Mouse (Mus musculus): ENCODE measurements at regions not wholly inside any gene's neighbourhood (a gene's known extent, or its start where the extent isn't known, plus 50 kb on each side); places are given as distances from the start of the nearest gene placed in this dataset.

DNA sequence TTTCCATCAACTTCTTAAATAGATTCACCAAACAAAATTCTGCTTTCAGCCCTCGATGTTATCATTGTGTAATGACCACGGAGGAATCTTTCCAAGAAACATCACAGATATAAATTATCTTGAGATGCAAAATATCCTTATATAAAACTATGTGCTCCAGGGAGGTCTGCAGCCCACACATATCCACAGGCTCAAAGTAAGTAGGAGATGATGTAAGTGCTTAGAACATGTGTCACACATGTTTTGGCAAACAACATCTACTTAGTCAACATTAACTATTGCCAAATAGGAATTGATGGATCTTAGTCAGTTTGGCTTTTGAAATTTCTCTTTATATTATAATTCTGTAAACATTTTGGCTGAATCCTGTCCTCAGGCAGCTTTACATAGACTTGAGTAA lies 800.8 kb upstream of the Tenm2 start:
- DNase-seq (ENCODE audit: low spot score in 2 of 2), result no peak

DNA sequence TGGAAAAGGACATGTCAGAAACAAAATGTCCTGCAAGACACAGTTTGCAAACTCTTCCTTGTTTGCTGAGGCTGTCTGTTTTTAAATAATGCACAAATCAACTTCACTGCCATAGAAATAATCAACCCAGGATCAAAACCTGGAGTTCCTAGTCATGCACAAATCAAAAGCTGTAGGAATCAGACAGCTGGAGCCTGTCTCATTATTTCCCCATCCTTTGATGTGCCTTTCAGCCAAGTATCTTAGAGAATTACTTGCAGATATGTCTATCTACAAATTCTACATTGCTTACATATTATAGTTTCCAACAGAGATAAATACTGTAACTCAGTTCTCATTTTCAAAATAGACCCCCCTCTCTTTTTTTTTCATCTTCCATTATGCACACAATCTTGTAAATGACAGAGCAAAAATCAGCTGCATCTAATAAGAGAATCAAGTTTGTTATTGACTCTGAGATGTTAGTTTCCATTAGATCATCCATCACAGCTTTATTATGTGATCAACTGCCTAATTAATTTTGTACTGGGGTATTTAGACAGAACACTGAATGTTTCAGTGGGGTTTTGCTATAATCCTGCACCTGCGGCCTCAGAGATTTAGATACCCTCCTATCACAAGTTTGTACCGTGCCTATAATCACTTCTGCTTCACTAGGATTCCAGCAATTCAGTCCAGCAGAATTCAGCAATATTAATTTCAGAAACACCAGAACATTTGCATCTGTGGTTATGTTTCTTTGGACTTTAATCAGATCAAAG lies 798.9 kb upstream of the Tenm2 start:
- no peak for DNase-seq (ENCODE audit: low spot score in 2 of 2)

DNA sequence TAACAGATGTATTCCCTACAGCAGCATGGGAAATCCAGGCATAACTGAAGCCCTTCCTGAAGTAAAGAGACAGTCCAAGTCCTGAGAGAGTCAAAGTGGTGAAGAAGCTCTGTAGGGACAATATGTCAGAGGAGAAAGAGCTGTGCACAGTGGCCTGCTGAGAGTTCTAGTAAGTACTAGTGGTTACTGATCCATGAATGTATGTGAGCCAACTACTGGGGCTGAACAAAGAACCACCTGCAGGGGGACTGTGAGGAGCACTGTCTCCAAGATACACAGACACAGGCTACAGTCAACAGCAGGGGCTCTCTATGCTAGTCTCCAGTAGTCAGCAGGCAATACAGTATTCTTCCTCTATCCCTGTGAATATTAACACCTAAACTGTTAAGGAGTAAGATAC lies 785.9 kb upstream of the Tenm2 start:
- DNase-seq (ENCODE audit: low spot score in 2 of 2), result no peak

DNA sequence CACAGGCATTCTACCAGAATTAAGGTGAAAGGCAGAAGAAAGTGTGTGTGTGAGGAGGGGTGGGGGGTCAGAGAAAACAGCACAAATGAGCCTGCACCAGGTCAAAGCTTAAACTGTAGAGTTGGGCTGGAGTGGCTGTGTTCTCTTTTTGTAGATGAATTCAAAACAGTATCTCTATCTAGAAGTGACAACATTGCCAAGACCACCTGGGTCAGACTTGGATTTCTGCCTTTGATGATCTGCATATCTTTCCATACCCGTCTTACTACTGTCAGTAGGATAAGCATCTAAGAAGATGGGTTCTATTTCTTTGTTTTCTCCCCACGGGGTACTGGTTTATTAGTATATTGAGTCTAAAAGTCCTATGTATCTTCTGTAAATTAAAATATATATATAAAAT lies 742.4 kb upstream of the Tenm2 start:
- DNase-seq (ENCODE audit: low spot score in 2 of 2), result no peak

DNA sequence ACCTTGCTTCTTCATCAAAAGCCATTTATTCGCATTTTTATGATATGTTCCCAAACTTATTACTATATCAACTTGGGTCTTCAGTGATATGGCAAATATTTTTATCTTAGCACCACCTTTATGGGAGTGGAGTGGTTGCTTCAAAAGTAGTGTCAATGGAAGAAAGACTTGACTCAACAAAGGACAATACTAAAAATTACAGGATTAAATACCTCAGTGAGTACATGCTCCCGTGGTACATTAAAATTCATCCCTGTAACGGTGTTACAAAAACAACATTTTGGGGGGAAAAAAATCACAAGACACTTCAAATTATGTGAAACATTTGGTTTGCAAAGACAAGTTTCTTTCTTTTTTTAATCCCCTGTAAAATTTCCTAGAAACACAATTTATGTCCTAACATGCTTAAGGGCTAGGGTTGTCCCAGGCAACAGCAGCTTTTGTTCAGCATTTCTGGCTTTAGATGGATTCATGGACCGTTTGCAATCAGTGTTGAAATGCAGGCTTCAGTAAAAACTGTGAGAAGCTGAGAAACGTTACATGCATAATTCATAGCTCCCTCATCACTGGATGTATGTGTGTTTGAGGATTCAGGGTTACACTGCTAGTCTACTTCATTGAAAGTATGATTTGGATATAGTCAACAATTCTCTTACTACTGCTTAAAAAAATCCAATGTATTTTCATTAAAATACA lies 700.8 kb upstream of the Tenm2 start:
- DNase-seq (ENCODE audit: low spot score in 2 of 2), result peak in 1 of 2 experiments; percentile 3

DNA sequence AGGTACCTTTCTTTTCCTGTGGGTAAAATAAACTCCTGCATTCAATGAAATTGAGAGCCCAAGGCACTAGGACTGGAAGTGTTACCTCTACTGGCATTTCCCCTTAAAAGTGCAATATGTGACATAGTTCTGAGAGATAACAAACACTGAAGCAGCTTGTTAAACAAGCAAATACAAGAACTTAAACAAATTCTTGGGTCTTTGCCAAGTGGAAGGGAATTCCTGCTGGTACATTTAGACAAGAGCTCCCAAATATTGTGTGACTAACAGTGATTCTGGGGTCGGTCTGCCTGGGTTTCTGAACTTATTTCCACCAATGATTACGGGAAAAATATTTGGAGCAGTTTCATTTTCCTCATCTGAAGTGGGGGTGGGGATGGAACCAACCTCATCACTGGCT lies 677.4 kb upstream of the Tenm2 start:
- DNase-seq (ENCODE audit: low spot score in 2 of 2), result no peak

DNA sequence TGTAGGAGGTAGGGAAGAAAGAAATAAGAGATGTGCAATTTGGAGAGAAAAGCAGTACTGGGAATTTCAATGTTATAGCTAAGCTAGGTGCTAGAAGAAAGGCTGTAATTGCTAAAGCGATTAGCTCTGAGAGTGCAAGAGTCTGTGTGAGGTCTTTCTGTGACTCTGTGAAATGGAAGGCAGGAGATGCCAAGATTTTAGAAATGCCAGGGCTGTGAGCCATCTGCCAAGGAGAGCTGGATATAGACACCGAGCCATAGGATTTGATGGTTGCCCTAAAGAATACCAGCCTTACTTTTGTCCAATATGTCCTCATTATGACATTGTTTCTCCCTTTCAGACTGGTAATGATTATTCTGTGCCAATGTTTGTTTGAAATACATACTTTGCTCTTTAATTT lies 669.2 kb upstream of the Tenm2 start:
- DNase-seq (ENCODE audit: low spot score in 2 of 2), result no peak

DNA sequence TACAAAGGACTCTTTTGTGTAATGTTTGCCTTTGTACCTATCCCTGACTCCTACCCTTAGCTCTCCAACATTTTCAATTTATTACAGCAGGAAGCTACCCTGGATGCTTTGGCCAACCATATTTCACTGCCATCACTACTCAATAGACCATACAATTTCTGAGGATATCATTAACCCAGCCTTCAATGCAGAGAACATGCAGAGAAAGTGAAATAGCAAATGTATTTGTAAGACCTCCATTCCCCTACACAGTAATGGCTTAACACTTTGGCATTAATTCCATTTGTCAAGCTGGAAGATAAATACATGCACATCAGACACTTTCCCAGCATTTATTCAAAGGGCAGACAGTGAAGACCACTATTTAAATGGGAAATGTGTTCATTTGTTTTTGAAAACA lies 661.9 kb upstream of the Tenm2 start:
- DNase-seq (ENCODE audit: low spot score in 2 of 2), result no peak

DNA sequence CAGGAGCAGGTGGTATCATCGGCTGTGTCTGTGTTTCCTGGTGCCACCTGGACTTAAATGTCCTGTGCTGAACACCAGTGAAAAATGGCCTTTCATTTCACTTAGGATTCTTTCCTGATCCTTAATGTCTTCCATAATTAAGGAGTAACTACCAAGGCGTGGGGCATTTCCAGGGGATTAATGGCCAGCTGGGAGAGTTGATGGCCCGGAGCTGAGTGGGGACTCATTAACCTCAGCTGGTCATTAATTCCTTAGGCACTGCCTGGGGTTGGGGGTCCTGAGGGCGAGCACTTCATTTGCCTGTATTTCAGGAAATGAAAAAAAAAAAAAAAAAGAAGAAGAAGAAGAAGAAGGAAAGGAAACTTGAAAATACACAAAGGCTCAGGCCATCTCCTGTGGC lies 647.0 kb upstream of the Tenm2 start:
- DNase-seq (ENCODE audit: low spot score in 2 of 2), result no peak

DNA sequence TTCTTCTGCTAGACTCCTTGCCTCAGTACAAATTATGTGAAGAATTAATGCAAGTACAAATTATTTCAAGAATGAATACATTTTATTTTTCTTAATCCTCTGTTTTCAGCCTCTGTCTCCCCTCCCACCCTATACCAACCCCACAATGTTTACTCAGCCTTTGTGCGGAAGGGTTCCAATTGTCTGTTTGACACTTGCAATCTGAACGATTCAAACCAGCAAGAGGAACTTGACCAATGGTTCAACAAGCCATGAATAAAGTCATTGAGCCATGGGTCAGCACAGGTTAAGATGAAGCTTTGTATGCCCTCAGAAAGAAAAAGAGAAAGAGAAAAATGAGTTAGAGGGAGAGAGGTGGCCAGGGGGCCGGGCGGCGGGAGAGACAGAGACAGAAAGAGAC lies 601.5 kb upstream of the Tenm2 start:
- no peak for DNase-seq (ENCODE audit: low spot score in 2 of 2)

DNA sequence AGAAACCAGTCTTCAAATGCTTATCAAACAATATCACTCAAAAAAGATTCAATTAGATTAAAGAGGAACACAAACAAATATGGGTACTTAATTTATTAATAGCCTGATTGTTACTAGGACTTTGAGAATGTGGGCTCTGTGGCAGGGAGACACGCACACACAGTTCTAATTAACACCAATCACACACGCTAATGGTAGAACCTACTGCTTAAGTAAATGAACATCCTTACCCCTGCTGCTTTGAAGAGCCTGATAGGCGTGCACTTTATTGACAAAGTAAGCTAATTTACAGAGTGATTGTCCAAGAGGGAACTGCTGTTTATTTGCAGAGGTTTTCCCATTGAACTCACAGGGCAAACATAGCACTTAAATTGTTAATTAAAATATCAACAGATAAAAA lies 595.2 kb upstream of the Tenm2 start:
- no peak for DNase-seq (ENCODE audit: low spot score in 2 of 2)

DNA sequence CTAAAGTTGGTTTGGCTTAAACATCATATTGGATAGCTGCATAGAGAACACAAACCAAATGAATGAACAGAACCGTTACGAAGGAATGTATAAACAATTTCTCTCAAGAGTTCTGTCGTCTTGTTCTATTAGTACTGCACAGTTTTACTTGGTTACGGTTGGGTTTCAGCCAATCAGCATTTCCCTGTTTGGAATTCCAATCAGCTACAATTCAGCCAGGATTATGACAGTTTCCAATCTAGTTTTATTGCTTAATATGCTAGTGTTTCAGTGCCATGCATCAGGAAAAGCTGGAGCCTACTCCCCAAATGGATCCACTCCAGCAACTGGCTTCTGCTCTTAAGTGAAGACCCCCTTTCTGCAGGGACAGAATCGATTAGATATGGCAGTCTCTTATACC lies 571.0 kb upstream of the Tenm2 start:
- no peak for DNase-seq (ENCODE audit: low spot score in 2 of 2)

DNA sequence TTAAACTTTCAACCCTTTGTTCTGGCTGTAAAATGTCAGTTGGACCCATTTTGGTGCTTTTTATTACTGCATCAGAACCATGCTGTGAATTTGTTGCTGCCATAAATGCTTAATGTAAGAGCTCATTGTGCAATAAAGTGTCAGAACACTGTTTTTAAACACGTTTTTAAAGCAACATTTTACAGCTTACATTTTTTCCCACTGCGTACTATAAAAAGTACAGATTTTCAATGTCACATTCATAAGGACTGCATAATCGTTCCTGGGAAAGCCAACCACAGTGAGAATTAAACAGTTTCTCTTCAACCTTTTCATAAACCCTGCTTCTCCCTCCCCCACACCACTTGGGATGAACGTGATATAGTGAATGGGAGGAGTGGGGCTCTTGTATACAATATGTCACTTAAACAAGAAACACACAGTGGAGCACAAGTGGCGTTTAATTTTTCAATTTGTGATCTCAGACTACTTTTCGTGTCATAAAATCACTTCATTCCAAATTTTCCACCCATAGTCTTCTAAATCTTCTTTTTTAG lies 563.1 kb upstream of the Tenm2 start:
- no peak for DNase-seq (ENCODE audit: low spot score in 2 of 2)

DNA sequence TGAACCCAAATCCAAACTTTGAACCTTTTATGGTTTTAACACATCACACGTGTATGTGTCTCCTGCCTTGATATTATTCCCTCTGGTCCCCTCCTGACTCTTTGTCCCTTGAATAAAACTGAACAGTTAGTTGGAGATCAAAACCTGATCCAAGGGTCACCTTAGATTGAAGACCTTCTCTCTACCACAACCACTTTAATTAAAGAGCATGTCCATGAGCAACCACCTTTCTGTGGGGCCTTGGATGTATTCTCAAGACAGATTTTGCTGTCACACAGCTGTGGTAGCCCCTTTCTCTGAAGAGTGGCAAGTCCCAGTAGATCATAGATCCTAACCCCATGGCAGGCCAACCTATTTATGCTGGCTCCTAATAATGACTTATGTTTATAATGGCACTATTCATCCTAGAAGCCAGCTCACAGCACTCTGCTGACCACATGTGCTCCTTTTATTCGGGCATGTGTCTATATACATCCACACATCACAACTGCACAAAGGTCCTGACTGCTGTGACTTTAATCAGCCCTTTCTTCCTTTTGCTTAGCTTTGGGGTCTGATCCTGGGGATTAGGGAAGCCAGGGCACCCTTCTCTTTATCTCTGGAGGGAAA lies 536.8 kb upstream of the Tenm2 start:
- DNase-seq (ENCODE audit: low spot score in 2 of 2), result no peak

DNA sequence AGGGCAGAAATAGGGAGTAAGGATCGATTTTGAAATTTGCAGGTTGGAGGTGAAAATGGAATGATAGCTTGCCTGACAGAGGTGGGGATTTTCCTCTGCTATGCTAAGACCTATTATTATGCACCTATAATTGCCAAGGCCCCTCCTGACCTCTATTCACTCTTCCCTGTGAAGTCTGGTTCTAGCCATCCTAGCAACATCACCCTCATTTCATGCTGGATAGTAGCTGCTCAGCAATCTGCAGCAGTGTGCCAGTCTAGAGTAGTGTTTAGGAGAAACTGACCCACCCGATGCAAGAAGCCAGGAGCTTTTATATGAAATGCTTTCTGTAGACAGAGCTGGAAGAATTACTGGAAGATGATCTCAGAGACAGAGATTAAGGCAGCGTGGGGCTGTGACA lies 535.1 kb upstream of the Tenm2 start:
- no peak for DNase-seq (ENCODE audit: low spot score in 2 of 2)

DNA sequence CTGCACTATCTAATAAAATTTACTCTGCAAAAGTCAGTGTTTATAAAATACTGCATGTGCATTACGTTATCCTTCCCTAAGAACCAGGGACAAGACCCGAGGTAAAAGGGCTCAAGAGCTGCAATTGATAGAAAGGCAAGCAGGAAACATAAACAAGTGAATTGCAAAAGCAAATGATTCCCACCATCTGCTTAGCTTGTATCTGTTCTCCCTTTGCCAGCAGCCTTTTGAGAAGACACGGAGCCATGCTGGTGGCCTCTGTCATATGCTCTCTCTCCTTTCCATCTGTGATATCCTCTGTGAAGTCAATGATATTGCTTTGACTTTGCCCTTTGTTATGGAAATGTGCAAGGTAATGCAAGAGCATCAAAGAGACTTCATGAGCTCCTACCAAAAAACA lies 532.4 kb upstream of the Tenm2 start:
- no peak for DNase-seq (ENCODE audit: low spot score in 2 of 2)

DNA sequence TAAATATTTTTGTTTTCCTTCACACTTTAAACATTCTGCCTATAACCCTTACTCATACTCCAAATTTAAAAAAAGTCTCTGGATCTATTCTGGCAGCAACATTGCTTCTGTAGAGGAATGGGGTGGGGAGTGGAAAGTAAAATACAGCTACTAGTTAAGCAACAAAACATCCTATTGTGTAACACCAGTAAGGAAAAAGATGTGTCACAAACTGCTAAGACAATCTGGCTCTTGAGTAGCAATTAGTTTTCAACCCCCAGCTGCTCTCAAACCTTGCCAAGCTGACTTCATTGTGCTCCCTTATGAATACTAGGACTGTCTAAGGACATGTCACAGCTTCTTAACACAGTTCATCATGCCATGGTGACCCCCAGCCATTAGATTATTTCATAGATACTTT lies 500.2 kb upstream of the Tenm2 start:
- DNase-seq (ENCODE audit: low spot score in 2 of 2), result no peak

DNA sequence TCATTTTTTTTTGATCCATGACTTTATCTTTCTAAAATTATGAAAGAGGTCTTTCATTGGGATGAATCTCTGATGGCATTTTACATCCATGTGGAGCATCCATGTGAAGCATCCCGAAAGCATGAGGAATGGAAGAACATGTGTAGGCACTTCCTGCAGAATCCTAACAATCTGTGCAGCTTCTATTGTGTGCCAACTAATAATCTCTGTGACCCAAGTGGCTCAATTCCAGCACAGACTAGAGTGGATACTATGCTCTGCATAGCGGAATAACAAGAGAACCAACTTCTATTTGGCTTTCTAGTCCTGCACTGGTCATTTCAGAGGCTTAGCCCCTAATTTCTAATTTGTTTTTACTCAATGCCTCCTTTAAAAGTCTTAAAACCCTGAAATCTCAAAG lies 499.7 kb upstream of the Tenm2 start:
- no peak for DNase-seq (ENCODE audit: low spot score in 2 of 2)

DNA sequence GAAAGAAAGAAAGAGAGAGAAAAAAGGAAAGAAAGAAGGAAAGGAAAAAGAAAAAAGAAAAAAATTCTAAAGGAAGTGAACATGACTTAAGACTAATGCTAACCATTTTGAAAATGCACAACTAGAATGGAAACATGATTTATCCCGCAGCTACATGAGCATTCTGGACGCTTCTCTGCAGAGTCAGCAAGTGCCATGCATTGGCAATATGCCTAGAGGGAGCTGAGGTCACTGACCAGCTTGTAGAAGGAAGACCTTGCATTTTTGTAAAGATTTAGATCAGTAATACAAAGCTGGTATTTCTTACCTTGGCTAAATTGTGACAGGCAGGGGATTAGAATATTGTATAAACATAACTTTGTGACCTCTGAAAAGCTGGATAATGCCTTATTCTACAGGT lies 461.2 kb upstream of the Tenm2 start:
- no peak for DNase-seq (ENCODE audit: low spot score in 2 of 2)

DNA sequence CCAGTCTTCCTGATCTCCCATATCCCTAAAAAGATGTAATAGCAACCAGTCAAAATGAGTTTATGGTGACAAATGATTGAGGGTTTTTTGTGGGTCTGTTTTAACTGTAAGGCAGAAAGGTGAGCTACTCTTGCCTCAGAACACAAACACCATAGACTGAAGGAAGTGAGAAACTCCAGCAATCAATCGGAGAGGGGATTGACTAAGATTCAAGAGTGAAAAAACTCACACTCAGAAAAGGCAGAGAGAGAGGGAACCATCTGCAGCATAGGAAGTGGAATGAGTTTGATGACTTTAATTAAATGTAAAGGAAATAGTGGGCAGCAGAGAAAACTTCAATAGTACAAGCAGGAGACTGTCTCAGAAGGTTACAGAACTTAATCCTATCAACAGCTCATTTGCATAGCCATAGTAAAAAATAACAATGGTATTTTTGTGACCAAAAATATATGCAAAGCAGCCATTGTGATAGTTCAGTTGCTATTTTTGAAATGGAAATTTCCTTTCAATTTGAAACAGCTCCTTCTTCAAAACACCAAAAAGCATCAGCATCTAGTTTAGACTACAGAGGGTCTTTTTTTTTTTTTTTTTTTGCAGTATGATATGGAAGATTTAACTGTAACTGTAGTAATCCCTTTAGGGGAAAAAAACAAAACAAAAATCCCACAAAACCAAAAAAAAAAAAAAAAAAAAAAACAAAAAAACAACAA lies 442.9 kb upstream of the Tenm2 start:
- no peak for DNase-seq (ENCODE audit: low spot score in 2 of 2)

DNA sequence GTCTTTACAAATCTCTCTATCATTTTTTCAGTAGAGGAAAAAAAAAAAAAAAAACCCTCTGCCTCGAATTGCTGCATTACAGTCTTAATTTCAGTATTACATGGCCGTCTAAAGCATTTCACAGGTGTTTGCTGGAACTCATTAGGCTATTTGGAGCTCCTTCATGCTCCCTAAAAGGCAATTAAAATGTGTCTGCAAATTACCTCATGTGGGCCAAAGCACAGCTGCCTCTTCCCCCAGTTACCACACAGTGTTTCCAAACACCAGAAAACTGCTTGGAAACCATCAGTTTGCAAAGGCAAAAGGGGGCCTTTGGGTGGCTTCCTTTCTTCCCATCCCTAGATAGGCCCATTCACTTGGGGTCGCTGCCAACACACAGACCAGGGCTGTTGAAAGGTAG lies 435.6 kb upstream of the Tenm2 start:
- DNase-seq (ENCODE audit: low spot score in 2 of 2), result no peak

DNA sequence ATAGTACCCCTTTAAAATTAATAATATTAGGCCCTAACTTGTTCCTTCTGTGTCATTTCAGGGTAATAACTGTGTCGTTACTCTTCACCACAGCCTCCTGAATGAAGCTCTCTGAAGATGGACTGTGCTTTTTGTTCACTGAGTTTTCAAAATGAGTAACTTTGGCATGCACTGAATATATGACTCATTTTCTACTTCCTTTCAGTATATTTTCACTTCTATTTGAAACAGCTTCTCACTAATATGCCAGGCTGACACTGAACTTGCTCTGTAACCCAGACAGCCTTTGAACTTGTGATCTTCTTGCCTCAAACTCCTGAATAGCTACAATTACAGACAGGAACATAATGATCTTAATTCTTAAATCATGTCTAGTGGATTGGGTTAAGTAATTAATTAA lies 431.2 kb upstream of the Tenm2 start:
- no peak for DNase-seq (ENCODE audit: low spot score in 2 of 2)
